Mouse (Mus musculus): Measurements from ENCODE around the gene Gm4131. TPM values are rescaled to one million over a fixed set of nuclear protein-coding genes. Genes with fewer than 3 reads are reported as not detected.
"Not testable (repeated sequence)": the region's sequence is repeated elsewhere in the genome, so short reads cannot be mapped to it uniquely, and the experiment has no call there.

The Gm4131 gene
- total RNA-seq (2021), result not detected

- DNase-seq; intact Hi-C loops (cut with DNase I): not testable (repeated sequence)
These were observed at the start of gene Gm4131 for GRCm38 (mm10) chr14:62566821-62567220. TSS of gene Gm4131 (minus strand) at chr14:62566921.

GRCm38 (mm10) chr14:62609904-62610303 is 43.2 kb upstream of the Gm4131 start:
- no peak for DNase-seq
- intact Hi-C loops (cut with DNase I), result loop anchor here (10.0 kb wide), 1 partner anchor 115 kb away; no protein-coding TSS in a partner anchor

- DNase-seq, result peak; percentile 75
- intact Hi-C loops (cut with DNase I), result loop anchor here (10.0 kb wide), 1 partner anchor 113 kb away; no protein-coding TSS in a partner anchor
These were observed 41.1 kb upstream of the Gm4131 start for GRCm38 (mm10) chr14:62607791-62608196.

GRCm38 (mm10) chr14:62602869-62603268 is 36.1 kb upstream of the Gm4131 start:
- no peak for DNase-seq
- intact Hi-C loops (cut with DNase I), result loop anchor here (10.0 kb wide), 1 partner anchor 108 kb away; no protein-coding TSS in a partner anchor

DNA sequence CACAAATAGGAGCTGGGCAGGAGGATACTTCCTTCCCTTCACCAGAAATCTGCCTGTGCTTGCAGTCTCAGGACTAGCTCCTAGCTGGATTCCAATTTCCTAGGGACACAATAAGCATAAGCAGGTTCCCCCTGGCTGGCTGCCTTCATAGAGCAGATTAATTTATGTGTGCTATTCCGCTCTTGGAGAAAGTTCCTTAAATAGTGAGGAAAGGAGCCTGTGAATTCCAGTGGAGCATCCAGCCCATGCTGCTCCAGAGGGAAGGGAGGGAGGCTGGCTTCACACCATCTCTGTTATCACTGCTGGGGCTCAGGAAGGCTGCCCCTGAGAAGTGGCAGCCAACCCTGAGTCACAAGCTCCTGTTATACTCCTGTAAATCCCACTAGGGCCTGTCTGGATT is 35.5 kb upstream of the Gm4131 start:
- DNase-seq, result no peak
- intact Hi-C loops (cut with DNase I), result loop anchor here (10.0 kb wide), 1 partner anchor 107 kb away; no protein-coding TSS in a partner anchor

- intact Hi-C loops (cut with DNase I), result loop anchor here (10.0 kb wide), 1 partner anchor 105 kb away; no protein-coding TSS in a partner anchor
- DNase-seq, result no peak
These were observed 33.4 kb upstream of the Gm4131 start for GRCm38 (mm10) chr14:62600109-62600522.

GRCm38 (mm10) chr14:62585338-62585737 is 18.6 kb upstream of the Gm4131 start:
- intact Hi-C loops (cut with DNase I), result no loop called here
- DNase-seq, result no peak

- no peak for DNase-seq
- intact Hi-C loops (cut with DNase I), result no loop called here
These were observed 17.9 kb upstream of the Gm4131 start for GRCm38 (mm10) chr14:62584637-62585036.

DNA sequence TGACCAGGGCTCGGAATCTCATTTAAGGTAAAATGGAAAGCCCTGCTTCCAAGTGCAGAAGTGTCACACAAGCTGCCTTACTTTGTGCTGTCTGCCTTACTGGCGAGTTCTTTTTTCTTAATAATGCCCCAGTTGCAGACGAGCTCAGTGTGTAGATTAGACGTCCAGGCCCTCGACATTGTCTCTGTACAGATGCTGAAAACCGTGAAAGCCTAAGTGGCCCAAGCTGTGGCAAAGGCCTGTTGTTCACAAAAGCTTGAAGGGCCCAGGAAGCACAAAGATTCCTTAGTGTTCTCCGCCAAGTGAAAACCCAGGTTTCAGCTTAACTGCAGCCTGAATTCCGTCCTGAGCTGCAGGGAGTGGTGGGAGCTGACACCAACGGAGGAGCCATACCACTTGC is 15.0 kb upstream of the Gm4131 start:
- intact Hi-C loops (cut with DNase I), result no loop called here
- DNase-seq, result no peak

DNA sequence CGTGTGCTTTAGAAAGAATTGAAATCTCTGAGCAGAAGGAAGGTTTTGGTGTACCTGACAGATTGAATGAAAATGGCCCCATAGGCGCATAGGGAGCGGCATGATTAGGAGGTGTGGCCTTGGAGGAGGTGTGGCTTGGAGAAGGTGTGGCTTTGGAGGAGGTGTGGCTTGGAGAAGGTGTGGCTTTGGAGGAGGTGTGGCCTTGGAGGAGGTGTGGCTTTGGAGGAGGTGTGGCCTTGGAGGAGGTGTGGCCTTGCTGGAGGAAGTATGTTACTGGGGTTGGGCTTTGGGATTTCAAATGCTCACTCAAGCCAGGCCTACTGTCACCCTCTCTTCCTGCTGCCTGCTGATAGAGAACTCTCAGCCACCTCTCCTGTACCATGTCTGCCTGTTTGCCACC is 14.2 kb upstream of the Gm4131 start:
- intact Hi-C loops (cut with DNase I), result no loop called here
- no peak for DNase-seq

DNA sequence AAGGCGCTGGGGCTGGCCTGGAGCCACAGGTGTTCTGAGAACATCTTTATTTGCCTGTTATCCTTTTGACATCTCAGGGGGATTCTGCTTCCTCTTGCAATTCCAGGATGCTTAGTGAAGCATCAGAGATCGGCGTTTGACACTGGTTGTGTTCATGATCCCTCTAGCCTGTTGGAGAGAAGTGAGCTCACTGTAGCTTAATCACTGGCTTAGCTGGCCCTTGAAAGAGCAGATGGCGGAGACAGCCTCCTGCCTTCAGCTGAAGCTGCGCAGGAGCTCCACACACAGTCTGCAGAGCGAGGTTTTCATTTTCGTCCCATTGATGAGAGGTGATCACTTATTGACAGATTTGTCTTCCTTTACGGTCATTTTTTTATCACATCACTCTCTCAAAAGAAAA is 9.1 kb upstream of the Gm4131 start:
- DNase-seq, result no peak
- intact Hi-C loops (cut with DNase I), result no loop called here

- intact Hi-C loops (cut with DNase I), result no loop called here
- DNase-seq, result no peak
These were observed 8.2 kb upstream of the Gm4131 start for GRCm38 (mm10) chr14:62574906-62575305.

DNA sequence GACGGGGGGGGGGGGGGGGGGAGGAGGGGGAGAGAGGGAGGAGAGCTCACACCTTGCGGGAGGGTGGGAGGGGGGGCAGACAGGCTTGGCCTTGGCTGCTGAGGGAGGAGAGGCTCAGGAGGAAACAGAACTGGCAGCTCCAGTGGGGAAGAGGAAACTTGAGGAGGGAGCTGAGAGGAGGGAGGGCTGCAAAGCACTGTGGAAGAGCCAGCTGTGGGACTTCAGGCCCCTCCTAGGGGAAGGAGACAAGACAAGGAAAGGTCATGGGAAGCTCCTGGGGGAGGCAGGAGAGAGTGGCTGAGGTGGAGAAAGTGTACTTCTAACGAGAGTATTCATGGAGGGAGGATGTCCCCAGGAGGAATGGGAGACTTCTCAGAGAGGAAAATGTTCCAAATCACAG is 6.7 kb upstream of the Gm4131 start:
- DNase-seq, result no peak
- intact Hi-C loops (cut with DNase I), result no loop called here

DNA sequence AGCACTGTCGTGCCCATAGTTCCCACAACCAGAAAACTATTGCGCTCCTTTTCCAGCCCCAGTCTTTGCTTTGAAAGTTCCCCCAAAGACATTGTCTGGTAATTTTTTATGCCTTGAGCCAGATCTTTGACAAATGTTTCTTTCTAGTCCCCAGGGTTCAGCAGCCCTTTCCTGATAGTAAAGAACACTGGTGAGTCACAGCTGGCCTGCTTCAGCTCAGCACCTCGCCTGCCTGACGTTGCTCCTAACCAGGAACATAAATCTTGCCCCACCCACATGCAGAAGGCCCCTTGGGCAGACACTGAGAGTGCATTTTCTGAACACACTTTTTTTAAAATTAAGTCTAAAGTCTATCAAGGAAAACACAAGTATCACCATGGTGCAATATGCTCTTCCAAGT is 3.6 kb upstream of the Gm4131 start:
- intact Hi-C loops (cut with DNase I), result no loop called here
- no peak for DNase-seq

DNA sequence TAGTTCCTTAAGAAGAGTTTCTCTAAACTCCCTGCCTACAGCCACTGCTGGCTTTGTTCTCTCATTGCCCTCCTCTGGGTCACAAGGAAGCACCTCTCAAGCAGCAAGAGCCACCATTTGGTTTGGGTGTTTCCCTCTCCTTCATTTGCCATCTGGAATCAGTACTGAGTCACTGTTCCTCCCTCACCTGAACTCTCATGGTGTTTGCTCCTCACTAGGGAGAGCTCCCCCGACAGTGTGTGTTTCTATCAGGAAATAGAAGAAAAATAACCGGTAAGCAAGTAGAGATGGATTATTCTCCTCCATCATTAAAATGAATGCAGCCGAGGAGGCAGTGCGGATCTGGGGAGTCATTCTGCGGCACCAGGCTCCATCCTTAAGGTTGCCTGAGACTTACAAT is 2.7 kb upstream of the Gm4131 start:
- intact Hi-C loops (cut with DNase I), result no loop called here
- DNase-seq, result no peak

DNA sequence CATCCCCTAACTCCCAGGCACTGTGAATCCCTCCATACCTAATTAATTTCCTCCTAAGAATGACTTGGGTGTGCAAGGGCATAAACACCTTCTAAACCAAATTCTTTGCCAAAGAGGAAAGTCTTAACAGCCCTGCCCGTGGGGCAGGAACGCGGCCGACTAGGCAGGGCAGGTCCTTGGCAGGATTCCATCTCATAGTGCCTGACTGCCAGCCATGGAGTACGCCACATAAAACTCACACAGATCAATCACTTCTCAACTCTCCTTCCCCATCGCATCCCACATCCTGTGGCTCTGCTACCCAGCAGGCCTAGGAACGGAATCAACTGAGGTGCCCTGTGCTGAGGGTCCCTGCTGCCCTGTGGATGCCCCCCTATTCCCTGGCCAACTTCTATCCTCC is 3.0 kb downstream of the Gm4131 start:
- DNase-seq, result no peak
- intact Hi-C loops (cut with DNase I), result no loop called here

DNA sequence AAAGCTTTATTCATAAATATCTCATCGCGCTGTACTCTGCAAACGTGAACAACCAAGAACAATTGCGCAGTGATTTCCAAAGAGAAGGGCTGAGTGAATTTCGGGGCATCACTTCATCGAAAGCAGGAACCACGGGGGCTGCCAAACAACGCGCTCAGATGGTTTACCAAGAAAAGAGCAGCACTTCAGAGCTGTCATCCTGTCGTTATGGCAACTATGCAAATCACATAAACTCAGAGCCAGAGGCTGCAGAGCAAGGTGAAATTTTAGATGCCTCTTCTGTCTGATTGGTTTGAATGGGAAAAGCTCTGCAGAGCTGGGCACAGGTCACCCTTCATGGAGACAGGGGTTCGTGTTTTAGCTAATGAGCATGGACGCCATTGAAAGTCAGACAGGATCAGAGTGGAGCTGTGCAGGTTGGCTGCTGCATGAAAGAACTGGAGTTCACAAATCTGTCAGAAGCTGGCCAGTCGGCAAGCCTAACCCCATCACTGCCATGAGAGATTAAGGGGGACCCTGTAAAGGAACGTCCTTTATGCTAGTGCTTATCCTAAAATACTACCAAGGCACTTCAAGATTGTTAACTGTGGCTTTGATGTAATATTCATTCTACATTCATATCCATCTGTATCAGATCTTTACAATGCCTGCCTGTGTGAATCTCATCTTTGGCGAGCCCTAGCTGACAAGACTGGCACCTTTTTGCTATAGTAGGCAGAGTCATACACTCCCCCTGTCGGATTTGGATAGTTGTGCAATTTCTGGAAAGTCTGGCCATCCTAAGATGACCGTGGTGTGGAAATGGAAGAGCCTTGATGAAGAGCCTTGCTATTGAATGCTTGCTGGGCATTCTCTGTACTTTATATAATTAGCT is 4.6 kb downstream of the Gm4131 start:
- DNase-seq, result no peak
- intact Hi-C loops (cut with DNase I), result no loop called here

DNA sequence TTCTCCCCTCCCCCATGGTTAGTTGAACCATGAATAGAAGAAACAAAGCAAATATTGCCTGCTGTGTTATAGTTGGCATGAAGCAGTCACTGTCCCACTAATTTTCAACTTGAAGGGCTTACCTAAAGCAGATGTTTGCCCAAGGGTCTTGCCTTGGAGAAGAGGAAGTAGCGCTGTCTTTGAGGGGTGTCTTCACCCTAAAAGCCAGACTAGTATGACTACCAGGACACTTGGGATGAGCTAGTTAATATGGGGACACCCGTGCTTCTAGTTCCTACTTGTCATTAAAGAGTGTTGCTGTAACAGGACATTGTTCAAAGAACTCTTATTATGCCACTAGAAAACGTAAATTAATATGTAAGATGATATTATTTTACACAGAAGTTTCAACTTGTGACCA is 9.6 kb downstream of the Gm4131 start:
- intact Hi-C loops (cut with DNase I), result no loop called here
- no peak for DNase-seq

DNA sequence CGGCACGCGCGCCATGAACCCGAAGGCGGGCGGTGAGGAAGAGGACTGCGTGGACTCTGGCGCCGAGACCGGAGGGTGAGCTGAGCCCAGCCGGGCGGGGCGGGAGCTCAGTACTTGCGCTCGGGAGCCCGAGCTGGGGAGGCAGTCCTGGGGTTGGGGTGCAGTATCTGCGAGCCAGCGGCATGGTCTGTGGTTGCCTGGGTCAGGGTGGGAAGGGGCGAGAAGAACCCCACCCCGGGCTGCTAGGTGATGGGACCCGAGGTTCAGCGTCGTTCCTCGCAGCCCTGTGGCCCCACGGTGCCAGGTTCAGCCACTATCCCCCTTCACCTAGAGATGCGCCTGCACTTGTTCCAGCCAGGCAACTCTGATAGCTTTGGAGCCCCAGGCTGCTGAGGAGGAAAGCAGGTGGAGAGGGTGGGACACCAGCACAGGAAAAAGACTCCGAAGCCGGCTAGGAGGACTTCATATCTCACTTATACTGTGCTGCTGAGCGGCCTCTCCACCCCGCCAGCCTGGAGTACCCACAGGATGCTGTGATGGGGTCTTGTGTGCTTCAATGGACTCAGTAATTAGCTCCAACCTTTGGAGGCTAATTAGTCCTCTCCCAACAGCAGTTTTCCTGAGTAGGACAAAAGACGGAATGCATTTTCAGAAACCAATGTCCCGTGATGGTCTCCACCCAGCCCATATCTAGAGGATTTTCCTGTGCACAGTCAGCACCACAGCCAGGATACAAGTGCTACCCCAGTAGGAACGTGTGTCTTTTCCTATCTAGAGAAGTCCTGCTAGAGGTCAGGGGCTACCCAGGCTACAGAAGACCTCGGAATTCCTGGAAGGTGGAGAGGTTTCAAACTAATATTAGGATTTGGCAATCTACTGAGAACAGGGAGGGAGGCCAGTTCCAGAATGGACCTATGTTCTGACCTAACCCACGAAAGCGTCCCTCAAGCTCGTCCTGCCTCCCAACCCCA is 10.6 kb downstream of the Gm4131 start:
- DNase-seq, result peak; percentile 10
- intact Hi-C loops (cut with DNase I), result no loop called here

DNA sequence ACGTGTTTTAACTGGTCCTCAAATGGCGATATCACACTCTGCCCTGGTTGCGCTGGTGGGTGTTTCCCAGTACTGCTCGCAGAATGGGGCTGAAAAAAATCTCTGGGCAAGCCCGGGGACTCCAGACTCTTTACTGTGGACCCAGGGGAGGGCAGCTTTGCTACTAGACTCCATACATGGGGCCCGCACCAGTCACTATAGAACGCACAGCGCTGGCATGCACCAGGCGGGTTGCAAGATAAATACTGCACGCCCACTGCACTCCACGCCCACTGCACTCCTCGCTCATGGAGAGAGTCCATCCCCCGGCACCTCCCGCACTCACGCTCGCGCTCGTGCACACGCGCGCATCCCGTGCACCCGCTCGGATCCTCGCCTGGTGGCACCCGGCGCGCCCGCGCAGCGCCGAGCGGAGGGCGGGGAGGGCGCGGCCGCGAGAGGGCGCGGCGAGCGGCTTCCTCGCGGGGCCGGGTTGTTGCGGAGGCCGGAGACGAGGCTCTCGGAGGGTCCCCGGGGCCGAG is 11.4 kb downstream of the Gm4131 start, which contains the start of gene Fam124a:
Gene Fam124a (plus strand): TSS at position 429 of the 521 bp plus-strand sequence.
- peak; percentile 84 for DNase-seq
- intact Hi-C loops (cut with DNase I), result no loop called here

GRCm38 (mm10) chr14:62553786-62554185 is 12.9 kb downstream of the Gm4131 start:
- no peak for DNase-seq
- intact Hi-C loops (cut with DNase I), result no loop called here
